Mouse (Mus musculus): Measurements from ENCODE around the gene Syt2.

DNA sequence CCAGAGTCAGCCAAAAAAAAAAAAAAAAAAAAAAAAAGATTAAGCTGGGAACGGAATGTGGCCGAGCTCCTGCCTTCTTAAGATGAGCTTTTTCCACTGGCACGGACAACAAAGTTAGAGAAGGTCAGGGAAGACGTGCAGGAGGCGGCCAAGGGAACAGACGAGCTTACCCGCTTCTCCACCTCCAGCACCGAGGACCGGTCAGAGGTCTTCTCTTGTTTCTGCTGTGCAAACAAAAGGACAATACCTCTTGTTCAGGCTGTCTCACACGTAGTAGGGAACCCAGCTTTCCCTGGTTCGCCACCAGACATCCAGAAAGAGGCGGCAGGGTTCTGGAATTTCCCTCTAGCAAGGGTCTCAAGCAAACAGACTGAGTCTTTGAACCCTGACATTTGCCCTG is 126.8 kb downstream of the Syt2 start:
- TF ChIP-seq CTCF (conservative IDR thresholded peaks at IDR 0.05; ENCODE audit: low read length): no peak
- no peak for TF ChIP-seq POU5F1 (IDR thresholded peaks at IDR 0.05; ENCODE audit: borderline replicate concordance, low read length)
- TF ChIP-seq NANOG (IDR thresholded peaks at IDR 0.05; ENCODE audit: borderline replicate concordance, low read length): no peak
